Mouse (Mus musculus): ENCODE data around the gene Syt13.

Syt13 gene

DNA sequence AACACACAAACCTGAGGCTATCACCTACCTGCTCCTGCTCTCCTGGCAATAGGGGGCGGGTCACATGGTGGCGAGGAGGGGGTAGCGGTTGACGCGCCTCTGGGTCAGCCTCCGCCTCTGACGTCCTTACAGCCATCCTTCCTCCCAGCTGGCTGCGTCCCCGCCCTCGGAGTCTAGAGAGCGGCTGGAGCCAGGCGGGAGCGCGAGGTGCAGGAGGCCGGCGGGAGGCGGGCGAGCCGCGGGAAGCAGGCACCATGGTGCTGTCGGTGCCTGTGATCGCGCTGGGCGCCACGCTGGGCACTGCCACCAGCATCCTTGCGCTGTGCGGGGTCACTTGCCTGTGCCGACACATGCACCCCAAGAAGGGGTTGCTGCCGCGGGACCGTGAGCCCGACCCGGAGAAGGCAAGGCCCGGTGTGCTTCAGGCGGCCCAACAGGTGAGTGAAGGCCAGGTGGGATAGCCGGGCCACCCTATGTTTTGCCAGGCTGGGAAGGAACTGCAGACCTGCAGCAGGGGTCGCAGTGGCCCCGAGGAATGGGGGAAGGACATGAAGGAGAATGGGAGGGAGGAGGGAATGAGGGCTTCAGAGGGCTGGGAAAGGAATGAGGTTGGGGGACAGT lies at the start of gene Syt13:
Gene Syt13, plus strand, starts transcription at position 166 of the 621 bp plus-strand sequence.
- in situ Hi-C loops (cut with MboI, MseI), result loop anchor here (5.0 kb wide), 1 partner anchor 37 kb away; no protein-coding TSS in a partner anchor

DNA sequence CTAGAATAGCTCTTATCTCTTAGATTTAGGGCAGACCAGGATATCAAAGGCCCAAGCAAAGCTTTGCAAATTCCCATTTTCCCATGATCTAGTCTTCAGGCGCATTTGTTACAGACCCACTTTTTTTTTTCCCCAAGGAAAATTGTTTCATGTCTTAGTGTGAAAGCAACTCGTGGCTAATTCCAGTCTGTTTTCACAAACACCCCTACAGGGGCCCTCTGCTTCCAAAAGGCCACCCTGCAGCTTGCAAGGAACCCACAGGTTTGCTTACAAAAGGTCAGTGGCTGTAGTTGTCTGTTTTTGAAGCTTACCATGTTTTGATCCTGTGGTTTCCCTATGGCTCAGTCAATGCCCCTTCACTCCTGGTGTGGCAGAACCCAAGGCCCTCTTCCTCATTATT lies 48.3 kb upstream of the Syt13 start:
- in situ Hi-C loops (cut with MboI, MseI), result no loop called here

DNA sequence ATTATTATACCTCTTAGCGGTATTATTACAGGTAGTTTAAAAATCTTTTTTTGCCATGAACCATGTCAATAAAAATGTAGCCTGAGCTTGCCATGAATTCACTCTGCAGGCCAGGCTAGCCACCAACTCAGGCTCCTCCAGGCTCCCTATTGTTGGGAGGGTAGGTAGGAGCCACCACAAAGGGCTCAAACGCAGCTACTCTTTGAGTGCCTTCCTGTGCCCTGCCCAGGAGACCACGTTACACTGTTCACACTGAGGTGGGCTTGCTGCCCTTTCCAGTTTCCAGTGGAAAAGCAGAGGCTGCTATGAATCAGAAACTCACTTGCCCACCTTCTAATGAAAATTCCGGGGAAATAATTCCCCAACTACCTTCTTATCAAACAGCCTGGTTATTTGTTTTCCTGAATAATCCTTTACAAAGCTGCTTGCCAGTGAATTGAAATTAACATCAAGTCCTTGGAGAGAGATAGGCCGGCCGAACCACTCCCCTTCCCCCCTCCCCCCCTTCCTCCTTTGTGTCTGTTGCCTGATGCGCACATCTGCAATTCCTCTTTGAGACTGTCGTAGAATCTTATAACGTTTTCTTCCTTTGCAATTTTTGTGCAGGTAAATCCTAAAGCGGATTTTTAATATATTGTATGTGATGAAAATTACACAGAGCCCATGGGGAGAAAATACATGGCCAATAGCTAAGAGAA lies 44.6 kb upstream of the Syt13 start:
- in situ Hi-C loops (cut with MboI, MseI), result no loop called here

DNA sequence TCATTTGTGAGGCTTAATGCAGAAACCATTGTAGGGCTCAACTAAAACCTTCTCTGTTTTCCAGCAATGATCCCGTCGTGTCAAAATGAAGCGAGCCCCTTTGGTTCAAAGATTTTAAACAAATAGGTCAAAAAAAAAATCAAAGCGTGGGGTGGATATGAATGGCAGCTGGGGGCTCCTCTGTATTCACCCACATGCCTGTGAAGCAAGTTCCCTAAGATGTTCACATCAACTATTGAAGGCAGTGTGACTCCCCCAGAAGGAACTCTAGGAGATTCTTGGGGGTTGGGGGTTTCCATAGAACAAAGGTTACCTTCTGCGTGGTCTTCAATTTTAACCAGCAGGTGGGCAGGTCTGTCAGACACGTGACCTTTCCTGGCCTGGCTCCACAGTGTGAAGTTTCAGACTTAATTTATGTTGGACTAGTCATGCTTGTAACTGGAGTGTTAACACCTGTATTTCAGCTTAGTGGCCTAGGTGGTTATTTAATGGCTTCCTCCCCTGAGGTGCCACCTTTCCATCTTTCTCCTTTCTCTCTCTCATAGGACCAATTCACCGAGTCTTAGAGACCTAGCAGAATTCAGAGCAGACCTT lies 43.7 kb upstream of the Syt13 start:
- in situ Hi-C loops (cut with MboI, MseI), result no loop called here

DNA sequence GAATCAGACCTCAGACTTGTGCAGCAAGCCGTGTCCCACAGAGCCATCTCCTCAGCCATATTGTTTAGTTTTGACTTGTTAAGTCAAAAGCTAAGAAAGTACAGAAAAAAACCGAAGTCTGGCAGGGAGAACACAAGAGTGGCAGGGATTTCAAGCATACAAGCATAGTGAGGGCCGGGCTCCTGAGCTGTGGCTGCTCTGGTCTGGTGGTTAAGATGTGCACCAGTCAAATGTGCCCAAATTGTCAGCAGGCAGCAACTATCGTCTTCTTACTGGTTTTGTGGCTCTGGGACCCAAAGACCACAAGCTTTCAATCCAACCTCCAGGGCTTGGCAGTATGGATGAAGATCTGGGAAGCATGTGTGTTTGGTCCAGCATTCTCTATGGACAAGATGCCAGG lies 42.2 kb upstream of the Syt13 start:
- in situ Hi-C loops (cut with MboI, MseI), result no loop called here

DNA sequence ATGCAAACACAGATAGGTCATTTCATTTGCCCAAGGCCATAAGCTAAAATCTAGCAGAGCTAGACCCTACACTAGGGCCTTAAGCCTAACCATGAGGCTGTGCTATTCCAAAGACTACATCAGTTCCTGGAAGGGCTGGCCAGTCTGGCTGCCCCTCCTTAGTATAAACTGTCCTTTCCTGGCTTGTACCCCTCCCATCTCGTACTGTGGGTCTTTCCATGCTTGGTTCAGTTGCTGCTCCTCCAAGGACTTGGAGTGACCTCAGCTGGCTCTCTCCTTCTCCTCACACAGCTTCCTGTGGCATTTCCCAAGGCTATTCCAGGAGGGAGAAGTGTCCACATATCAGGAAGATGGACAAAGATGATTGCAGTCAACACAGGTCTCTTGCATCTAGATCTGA lies 40.3 kb upstream of the Syt13 start:
- in situ Hi-C loops (cut with MboI, MseI), result no loop called here

DNA sequence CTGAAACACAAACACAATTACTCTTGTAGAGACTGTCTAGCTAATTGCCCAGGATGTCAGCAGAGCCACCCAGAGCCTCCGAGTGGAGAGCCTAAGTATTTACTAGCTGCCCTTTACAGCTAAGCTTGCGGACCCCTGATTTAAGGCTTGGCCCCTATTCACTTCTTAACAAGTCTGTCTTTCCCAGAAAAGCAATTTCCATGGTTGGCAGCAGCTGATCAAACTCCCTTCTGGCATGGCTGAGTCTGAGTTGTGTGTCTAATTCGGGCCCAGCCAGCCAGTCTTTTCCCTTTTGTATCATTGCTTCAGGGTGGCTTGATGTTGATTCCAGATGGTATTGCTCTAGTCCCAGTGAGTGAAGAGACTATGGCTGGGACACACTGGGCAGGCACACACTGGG lies 37.4 kb upstream of the Syt13 start:
- in situ Hi-C loops (cut with MboI, MseI), result no loop called here

DNA sequence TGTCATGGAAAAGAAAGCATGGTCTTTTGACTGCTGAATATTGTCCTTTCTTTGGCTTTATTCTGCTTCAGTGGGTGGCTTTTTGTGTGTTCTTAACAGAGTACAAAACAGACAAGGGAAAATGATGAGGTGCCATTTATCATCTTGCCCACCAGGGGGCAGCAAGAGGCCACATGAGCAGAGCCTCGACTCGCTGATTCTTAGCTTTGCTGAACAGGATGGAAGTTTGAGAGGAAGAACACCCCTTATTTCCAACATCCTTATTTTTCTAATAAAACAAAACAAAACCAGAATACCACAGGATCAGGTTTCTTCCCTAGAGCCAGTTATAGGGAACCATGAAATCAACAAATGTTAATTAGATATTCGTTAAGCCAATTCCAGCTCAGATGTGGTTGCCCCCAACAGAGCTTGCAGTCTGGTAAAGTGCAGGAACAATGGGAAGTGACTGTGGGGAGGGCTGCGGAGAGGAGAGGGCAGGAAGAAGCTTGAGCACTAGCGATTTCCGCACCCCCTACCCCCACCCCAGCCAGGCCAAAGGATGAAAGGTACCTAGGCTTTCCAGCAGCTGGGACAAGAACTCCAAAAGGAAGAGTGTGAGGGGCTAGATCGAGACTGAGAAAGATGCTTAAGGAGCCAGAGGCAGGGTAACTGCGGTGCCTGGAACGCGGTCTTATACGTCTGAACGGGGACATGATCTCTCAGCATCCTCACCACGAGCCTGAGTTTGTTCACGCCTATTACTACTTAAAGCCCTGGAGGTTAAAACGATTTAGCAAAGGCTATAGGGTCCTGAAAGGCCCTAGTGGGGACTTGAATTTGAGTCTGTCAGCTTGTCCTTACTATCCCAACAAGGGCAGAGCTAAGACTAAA lies 31.6 kb upstream of the Syt13 start:
- in situ Hi-C loops (cut with MboI, MseI), result no loop called here

DNA sequence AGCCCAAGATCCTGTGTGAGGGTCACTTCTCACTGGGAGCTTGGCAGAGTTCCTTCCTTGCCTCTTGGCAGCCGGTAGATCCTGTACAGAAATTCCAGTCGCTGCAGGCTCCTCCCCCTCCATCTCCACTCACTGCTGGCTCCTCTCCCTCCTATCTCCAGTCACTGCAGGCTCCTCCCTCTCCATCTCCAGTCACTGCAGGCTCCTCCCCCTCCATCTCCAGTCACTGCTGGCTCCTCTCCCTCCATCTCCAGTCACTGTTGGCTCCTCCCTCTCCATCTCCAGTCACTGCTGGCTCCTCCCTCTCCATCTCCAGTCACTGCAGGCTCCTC lies 31.0 kb upstream of the Syt13 start:
- in situ Hi-C loops (cut with MboI, MseI), result no loop called here

DNA sequence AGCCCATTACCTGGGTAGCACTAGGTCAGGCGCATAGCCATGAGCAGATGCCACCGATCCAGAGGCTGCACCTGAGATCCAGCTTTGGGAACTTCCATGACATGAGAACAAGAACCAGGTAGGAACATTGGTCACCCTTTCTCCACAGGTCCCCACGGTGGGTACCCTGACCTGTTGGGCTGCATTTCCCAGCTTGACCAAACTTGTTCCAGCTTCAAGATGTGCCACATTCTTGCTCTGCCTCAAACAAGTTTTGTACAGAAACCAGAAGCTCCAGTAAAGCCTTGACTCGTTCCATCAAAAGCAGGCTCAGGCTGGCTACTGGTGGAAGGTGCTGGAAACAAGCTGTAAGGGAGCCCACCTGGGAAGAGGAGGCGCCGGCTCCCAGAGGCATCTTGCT lies 29.9 kb upstream of the Syt13 start:
- in situ Hi-C loops (cut with MboI, MseI), result loop anchor here (5.0 kb wide), 1 partner anchor 72 kb away; no protein-coding TSS in a partner anchor

DNA sequence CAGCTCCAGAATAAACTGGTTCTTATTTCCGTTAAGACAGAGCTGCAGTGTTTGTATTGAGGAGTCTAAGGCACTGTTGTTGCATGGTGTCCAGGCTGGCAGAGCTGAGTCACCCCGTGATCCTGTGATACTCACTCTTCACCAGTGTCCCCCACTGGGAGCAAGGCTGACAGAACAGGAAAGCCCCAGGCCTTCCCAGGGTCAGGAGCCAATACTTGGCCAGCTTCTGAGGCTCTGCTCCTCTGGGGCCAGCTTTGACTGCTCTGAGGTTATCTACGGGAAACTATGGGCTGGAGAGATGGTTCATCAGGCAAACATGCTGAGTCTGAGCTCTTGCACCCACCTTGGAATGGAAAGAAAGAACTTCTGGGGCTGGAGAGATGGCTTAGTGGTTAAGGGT lies 28.0 kb upstream of the Syt13 start:
- in situ Hi-C loops (cut with MboI, MseI), result loop anchor here (5.0 kb wide), 1 partner anchor 70 kb away; no protein-coding TSS in a partner anchor

DNA sequence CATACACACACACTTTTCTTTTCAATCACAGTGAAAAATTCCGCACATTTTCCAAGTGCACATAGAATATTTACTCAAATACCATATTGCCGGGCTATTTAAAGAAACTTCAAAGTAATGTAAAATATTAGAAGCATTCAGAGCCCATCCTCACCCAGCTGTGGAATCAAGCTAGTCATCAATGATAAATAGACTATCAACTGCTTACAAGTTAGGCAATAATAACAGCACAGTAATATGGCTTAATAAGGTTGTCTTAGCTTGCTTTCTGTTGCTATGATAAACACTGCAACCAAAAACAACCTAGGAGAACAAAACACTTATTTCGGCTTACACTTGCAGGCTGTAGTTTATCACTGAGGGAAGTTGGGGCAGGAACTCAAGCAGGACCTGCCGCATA lies 22.4 kb upstream of the Syt13 start:
- in situ Hi-C loops (cut with MboI, MseI), result no loop called here

DNA sequence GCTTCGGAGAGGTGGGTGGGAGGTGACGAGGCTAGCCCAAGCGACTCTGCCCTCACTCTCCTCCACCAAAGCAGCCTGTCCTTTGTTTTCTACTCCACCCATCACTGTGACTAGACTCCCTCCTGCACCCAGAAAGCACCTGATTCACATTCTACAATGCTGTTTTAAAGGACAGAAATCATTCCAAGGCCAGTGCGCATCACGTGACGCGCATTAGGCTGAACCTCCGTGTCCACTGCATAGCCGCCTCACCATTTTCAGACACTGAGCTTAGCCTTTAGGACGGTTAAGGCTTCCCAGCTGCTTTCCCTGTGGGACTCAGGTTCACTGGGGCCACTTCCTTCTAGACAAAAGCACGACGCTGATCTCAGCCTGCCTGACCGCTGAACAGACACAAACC lies 11.2 kb upstream of the Syt13 start:
- in situ Hi-C loops (cut with MboI, MseI), result loop anchor here (5.0 kb wide), 1 partner anchor 164 kb away; no protein-coding TSS in a partner anchor

DNA sequence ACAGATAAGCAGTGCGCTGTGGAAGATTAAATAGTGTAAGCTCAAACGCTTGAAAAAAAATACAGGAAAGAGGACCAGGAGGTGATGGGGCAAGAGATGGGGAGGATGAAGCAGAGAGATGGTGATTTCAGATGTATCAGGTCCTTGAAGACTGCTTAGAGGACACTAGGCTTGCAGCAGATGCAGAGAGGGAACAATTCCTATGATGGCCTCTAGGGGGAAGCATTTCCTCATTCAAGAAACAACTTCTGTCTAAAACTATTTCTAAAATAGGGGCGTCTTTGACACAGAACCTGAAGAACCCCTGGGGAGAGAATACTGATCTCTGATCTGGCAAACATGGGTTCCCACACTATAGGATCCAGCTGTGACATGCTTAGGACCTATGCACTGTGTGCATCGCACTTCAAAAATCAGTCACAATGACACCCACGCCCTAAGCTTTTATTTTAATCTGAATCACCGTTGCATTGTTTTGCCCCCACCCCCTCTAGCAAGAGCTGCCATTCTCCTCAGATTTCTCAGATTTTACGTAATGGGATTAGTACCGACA lies 10.5 kb upstream of the Syt13 start:
- in situ Hi-C loops (cut with MboI, MseI), result loop anchor here (5.0 kb wide), 1 partner anchor 163 kb away; no protein-coding TSS in a partner anchor

DNA sequence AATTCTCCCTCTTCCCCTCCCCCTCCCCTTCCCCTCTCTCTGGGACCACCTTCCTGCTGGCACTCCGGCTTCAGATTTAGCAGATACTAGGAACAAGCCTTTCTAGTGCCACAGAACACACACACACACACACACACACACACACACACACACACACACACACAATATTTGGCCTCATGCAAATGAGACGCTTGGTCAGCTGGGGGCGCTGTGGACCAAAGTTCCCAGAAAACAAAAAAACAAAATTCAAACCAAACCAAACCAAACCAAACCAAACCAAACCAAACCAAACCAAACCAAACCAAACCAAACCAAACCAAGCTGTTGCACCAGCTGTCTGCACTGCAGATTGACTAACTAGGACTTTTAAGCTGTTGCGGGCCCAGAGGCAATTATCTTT lies 4.5 kb upstream of the Syt13 start:
- in situ Hi-C loops (cut with MboI, MseI), result no loop called here

DNA sequence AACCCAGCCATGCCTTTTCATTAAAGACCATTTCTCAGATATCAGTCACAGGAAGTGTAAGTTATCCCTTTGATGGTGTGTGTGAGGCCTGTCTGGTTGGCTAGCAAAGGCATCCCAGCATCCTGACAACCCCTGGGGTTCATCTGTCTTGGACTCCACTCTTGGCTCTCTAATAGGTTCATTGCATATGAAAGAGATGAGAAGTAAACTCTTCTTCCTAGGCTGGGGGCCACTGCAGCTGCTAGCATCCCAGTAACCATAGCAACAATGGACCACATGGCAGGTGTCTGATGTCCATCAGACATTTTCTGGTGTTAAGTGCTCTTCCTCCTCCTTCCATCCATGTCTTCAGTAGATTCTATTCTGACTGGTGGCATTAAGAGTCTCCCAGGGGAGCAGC lies 2.6 kb upstream of the Syt13 start:
- in situ Hi-C loops (cut with MboI, MseI), result no loop called here

DNA sequence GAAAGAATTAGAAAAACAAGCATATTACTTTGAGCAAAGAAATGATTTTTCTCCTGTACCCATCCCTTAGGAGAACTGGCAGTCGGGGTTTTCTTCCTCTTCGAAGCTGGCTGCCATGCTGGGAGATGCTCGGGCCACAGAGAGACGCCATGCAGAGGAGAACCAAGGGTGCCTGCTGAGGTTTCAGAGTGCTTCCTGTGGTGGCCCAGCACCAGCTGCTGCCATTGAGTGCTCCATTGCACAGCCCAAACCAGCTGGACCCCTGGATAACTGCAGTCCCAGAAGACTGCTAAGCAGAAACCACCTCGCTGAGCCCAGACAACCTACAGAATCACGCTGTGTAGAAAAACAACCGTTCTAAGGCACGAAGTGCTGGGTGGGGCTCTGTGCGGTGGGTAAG lies 1.6 kb upstream of the Syt13 start:
- in situ Hi-C loops (cut with MboI, MseI), result no loop called here

DNA sequence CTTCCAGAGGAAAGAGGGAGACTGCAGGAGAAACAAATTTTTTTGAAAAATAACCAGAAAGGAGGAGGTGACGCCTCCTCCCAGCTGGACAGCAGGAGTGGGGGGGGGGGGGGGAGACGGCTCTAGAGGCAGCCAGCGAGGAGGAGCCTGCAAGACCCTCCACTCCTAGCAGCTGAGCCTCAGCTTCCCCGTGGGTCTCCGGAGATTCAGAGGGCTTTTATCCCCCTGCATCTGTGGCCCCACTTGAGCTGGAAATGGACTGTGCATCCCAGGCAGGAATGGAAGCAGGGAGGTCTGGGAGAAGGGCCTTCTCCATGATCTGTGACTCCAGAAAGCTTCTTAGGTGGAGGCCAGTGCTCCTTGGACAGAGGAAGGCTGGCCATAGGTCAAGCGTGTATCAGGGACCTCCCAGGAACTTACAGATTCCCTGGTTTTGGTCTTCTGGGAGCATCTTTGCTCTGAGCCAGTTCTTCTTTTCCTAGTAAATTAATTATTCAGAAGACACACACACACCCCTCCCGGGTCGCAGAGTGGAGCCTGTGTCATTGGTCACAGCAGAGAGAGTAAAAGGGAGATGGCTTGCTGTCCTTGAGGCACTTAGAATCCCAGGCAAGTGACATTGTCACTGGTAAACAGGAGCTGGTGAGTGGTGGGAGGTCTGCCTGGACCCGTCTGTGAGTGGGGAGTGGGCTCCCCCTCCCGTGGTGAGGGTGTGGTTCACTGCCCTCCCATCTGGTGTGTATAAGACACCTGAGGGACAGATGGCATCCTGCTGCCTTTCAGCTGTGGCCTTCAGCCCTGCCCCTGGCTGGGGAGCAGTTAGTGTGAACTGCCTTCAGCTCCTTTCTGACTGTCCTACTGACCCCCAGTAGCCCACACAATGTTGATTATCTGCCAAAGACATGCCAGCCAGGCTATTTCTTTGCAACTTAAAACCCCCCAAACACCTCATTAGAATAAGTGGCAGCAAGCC lies 1.0 kb downstream of the Syt13 start:
- in situ Hi-C loops (cut with MboI, MseI), result loop anchor here (5.0 kb wide), 1 partner anchor 36 kb away; no protein-coding TSS in a partner anchor

DNA sequence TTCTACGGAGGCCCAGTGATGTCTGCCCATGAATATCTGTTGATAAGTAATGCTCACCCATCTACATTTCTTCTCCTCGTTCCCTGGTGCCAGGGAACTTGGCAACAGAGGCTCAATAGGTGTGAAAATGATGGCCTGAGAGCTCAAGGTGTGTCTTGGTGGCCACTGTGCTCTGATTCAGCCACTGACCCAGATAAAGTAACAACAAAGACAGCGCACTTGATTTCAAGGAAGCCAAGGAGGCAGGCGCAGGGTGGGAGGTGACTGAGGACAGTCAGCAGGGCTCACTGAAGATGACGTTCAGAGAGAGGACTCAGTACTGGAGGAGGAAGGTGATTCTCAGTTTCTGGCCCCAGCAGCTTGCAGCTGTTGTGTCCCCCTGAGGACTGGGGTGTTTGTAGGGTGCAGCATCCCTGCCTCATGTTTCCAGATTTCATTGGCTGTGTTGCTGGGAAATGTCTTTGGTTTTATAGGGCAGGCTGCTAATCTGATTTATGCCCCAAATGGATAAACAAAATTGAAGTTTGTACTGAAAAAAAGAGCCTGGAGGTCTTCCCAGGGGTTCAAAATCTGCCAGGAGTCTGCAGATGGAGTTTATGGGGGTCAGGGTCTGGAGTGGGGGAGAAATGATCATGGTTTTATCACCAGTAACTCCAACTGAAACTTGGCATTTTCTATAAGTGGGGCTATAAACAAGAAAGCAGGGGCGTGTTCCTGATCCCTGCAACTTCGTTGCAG lies 2.7 kb downstream of the Syt13 start:
- in situ Hi-C loops (cut with MboI, MseI), result loop anchor here (5.0 kb wide), 1 partner anchor 35 kb away; no protein-coding TSS in a partner anchor

DNA sequence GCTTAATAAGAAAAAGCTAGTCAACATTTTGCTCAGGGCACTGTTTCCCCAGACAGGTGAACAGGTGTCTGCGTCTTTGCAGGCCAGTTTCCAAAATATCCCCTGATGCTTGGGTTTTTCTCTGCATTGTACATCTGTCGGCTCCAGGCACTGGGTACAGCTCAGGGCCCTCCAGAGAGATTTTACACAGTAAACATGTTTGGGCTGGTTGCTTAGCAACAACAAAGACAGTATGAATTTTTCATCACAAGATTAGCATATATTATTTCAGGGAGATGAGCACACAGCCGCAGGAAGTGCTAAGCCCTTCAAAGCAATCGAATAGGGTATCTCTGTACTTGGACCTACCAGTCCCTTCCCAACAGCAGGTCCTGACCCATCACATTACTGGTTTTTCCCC lies 5.8 kb downstream of the Syt13 start:
- in situ Hi-C loops (cut with MboI, MseI), result no loop called here
